Mouse (Mus musculus) heart, adult 2 months (tissue): ENCODE data around the gene Fam222b.

Experiments used
- CTCF ChIP-seq: fragments of 200-600 bp; IDR thresholded peaks from 2 replicates; pipeline ENCODE4 v1.8.1; 2022; ENCODE audit warnings: antibody characterized with exemption, mild to moderate bottlenecking, moderate library complexity
- POLR2A ChIP-seq: fragments of 200-500 bp; IDR thresholded peaks from 2 replicates; pipeline ENCODE4 v1.6.1; 2011; ENCODE audit warnings: mild to moderate bottlenecking, low read depth, low read length, control low read depth; ENCODE audit not compliant: insufficient read depth

- no peak for TF ChIP-seq POLR2A
- no peak for TF ChIP-seq CTCF
These were observed 31.2 kb downstream of the Fam222b start for GRCm38 (mm10) chr11:78125691-78126090.
